ENCODE assay signal across 18 mouse cellular contexts in genomic region chr16:95667395-95668150, GRCm38 (mm10). TPM values are rescaled to one million over a fixed set of nuclear protein-coding genes. Genes with fewer than 3 reads are reported as not detected.
DNase-seq lines count a peak whose midpoint lies in the region; ATAC-seq and TF ChIP-seq lines count a peak whose summit lies in the region.
"Had no signal": no experiment of that assay in that cellular context is flagged by ENCODE, and none has a peak within 500 bp of the region (broad histone marks: within the 10 kb centered on the region; RNA-seq: fewer than 3 reads in every experiment).

No protein-coding gene starts in this region.

- DNase-seq in embryonic facial prominence, embryonic 10.5 days (ENCODE audit: low spot score): no peak
- DNase-seq in kidney, postnatal 0 days (ENCODE audit: low spot score): no peak
- DNase-seq in kidney, postnatal 10 days: no peak
- DNase-seq in thymus, postnatal 0 days (ENCODE audit: low spot score): no peak
- no peak for DNase-seq in heart, postnatal 36 days
- DNase-seq: adrenal gland, postnatal 14 days; cerebellum, adult 18-20 months; gastrocnemius, adult 2 months; heart, adult 11 months; layer of hippocampus, postnatal 36 days; left cerebral cortex, postnatal 4 days; lung, postnatal 14 days; thymus, postnatal 36 days had no signal

- H3K9me3 ChIP-seq in embryonic facial prominence, embryonic 12.5 days: no peaks in the 10 kb centered on the region
- no peaks in the 10 kb centered on the region for H3K9me3 ChIP-seq in embryonic facial prominence, embryonic 10.5 days
- no peaks in the 10 kb centered on the region for H3K9me3 ChIP-seq in kidney, postnatal 0 days (replicated peaks; ENCODE audit: low read length)
- H3K9me3 ChIP-seq in embryonic facial prominence, embryonic 15.5 days (replicated peaks): no peaks in the 10 kb centered on the region

- H3K27ac ChIP-seq in embryonic facial prominence, embryonic 12.5 days: peak overlapping the region; percentile 41; the same call in 1 of the 2 replicates
- H3K27ac ChIP-seq in embryonic facial prominence, embryonic 10.5 days (replicated peaks): no peak overlapping the region
- no peak overlapping the region for H3K27ac ChIP-seq in kidney, postnatal 0 days
- H3K27ac ChIP-seq in embryonic facial prominence, embryonic 15.5 days (replicated peaks): peak overlapping the region; percentile 44; the same call in 1 of the 2 replicates
- H3K27ac ChIP-seq in small intestine, adult 2 months (ENCODE audit: insufficient read depth, low read depth, low read length): peak overlapping the region; percentile 60
- H3K27ac ChIP-seq: gastrocnemius, adult 2 months; hindbrain, postnatal 0 days; liver, embryonic 14.5 days had no signal

- WGBS in embryonic facial prominence, embryonic 12.5 days: 50% methylated on average over 11 of the region's 11 CpGs
- 56% methylated on average over 11 of the region's 11 CpGs for WGBS in embryonic facial prominence, embryonic 10.5 days
- 58% methylated on average over 11 of the region's 11 CpGs for WGBS in kidney, postnatal 0 days
- WGBS in embryonic facial prominence, embryonic 15.5 days: 45% methylated on average over 11 of the region's 11 CpGs
- 40% methylated on average over 11 of the region's 11 CpGs for WGBS in small intestine, adult 2 months

- peaks cover 25% of the 10 kb centered on the region for H3K4me1 ChIP-seq in embryonic facial prominence, embryonic 12.5 days
- peaks cover 37% of the 10 kb centered on the region for H3K4me1 ChIP-seq in embryonic facial prominence, embryonic 10.5 days
- H3K4me1 ChIP-seq in kidney, postnatal 0 days (replicated peaks; ENCODE audit: insufficient read depth, low read length): peaks cover 8% of the 10 kb centered on the region; the same call in 1 of the 2 replicates
- H3K4me1 ChIP-seq in embryonic facial prominence, embryonic 15.5 days: peaks cover 14% of the 10 kb centered on the region; the same call in 1 of the 2 replicates
- H3K4me1 ChIP-seq in small intestine, adult 2 months (ENCODE audit: control insufficient read depth, insufficient read depth, insufficient read length, low read length): peaks cover 21% of the 10 kb centered on the region

- no peak for TF ChIP-seq CTCF in kidney, postnatal 0 days (IDR thresholded peaks at IDR 0.05; ENCODE audit: low read depth)
- no peak for TF ChIP-seq CTCF in small intestine, adult 2 months (IDR thresholded peaks at IDR 0.05; ENCODE audit: extremely low read depth, insufficient read length, insufficient replicate concordance, low read depth, low read length)

- no peak overlapping the region for H3K9ac ChIP-seq in embryonic facial prominence, embryonic 12.5 days
- no peak overlapping the region for H3K9ac ChIP-seq in kidney, postnatal 0 days (ENCODE audit: low read depth, low read length)
- H3K9ac ChIP-seq in embryonic facial prominence, embryonic 15.5 days: no peak overlapping the region
- H3K9ac ChIP-seq: liver, embryonic 14.5 days had no signal

- ATAC-seq in embryonic facial prominence, embryonic 12.5 days (ENCODE audit: insufficient number of reproducible peaks, insufficient read depth, low FRiP score, low TSS enrichment): no peak
- ATAC-seq in kidney, postnatal 0 days (replicated peaks; ENCODE audit: low FRiP score, low read depth): peak; percentile 42; the same call in 1 of the 2 replicates
- ATAC-seq in embryonic facial prominence, embryonic 15.5 days (ENCODE audit: insufficient number of reproducible peaks, low FRiP score, low TSS enrichment, low read depth): no peak
- ATAC-seq: hindbrain, postnatal 0 days had no signal

- no peak overlapping the region for H3K4me2 ChIP-seq in embryonic facial prominence, embryonic 12.5 days (replicated peaks)
- H3K4me2 ChIP-seq in kidney, postnatal 0 days (ENCODE audit: low read length): no peak overlapping the region
- H3K4me2 ChIP-seq in embryonic facial prominence, embryonic 15.5 days (replicated peaks): no peak overlapping the region

- intact Hi-C loops in heart, postnatal 36 days (cut with DNase I): no loop called here

- no peak overlapping the region for H3K4me3 ChIP-seq in embryonic facial prominence, embryonic 12.5 days
- H3K4me3 ChIP-seq in embryonic facial prominence, embryonic 10.5 days: no peak overlapping the region
- H3K4me3 ChIP-seq in kidney, postnatal 0 days (replicated peaks; ENCODE audit: low read depth, low read length): no peak overlapping the region
- H3K4me3 ChIP-seq in embryonic facial prominence, embryonic 15.5 days (replicated peaks): no peak overlapping the region
- H3K4me3 ChIP-seq in small intestine, adult 2 months (ENCODE audit: low read depth, low read length): no peak overlapping the region
- H3K4me3 ChIP-seq: gastrocnemius, adult 2 months had no signal

- H3K36me3 ChIP-seq in embryonic facial prominence, embryonic 12.5 days: no peaks in the 10 kb centered on the region
- no peaks in the 10 kb centered on the region for H3K36me3 ChIP-seq in embryonic facial prominence, embryonic 10.5 days (replicated peaks)
- no peaks in the 10 kb centered on the region for H3K36me3 ChIP-seq in kidney, postnatal 0 days (ENCODE audit: insufficient read depth, low read length)
- no peaks in the 10 kb centered on the region for H3K36me3 ChIP-seq in embryonic facial prominence, embryonic 15.5 days
- H3K36me3 ChIP-seq in small intestine, adult 2 months (ENCODE audit: control insufficient read depth, insufficient read depth, low read length): no peaks in the 10 kb centered on the region

- H3K27me3 ChIP-seq in embryonic facial prominence, embryonic 12.5 days: no peaks in the 10 kb centered on the region
- peaks cover 7% of the 10 kb centered on the region; the same call in 1 of the 2 replicates for H3K27me3 ChIP-seq in embryonic facial prominence, embryonic 10.5 days (replicated peaks; ENCODE audit: low read depth, poor library complexity, severe bottlenecking)
- no peaks in the 10 kb centered on the region for H3K27me3 ChIP-seq in kidney, postnatal 0 days (ENCODE audit: insufficient read depth, low read length)
- H3K27me3 ChIP-seq in embryonic facial prominence, embryonic 15.5 days: no peaks in the 10 kb centered on the region
- no peaks in the 10 kb centered on the region for H3K27me3 ChIP-seq in small intestine, adult 2 months (ENCODE audit: control insufficient read depth, insufficient read depth, low read length)

- TF ChIP-seq POLR2A in small intestine, adult 2 months (IDR thresholded peaks at IDR 0.05; ENCODE audit: low read depth, low read length): no peak

RNA-seq across cellular contexts. Expression of gene Ets2, which starts 34.3 kb away (rescaled TPM):
- polyA plus RNA-seq in embryonic facial prominence, embryonic 12.5 days (2016; fragmentation: Nextera tagmentation; extraction: Ambion mirVana): 67.6 and 72.3 TPM in 2 replicates
- 32.6 and 33.2 TPM in 2 replicates for polyA plus RNA-seq in embryonic facial prominence, embryonic 10.5 days (2016; fragmentation: Nextera tagmentation; extraction: Ambion mirVana)
- polyA plus RNA-seq in kidney, postnatal 0 days (2015; fragmentation: Nextera tagmentation; extraction: Ambion mirVana): 50.8 and 51.7 TPM in 2 replicates
- 84.3 and 92.0 TPM in 2 replicates for polyA plus RNA-seq in embryonic facial prominence, embryonic 15.5 days (2015; fragmentation: Nextera tagmentation; extraction: Ambion mirVana)
- polyA plus RNA-seq in small intestine, adult 2 months (2012; rRNA removed): 69.5 and 115 TPM in 2 replicates
- 255 and 277 TPM in 2 replicates for polyA plus RNA-seq in thymus, postnatal 0 days (2015; fragmentation: Nextera tagmentation; extraction: Ambion mirVana)
- total RNA-seq in heart, postnatal 36 days (2021): 100 to 1,000 TPM in 1 of 2 experiments, 10 to 100 TPM in 1; 78.2 to 109 TPM

Comparison
In these comparisons a context has a peak if more than half of its experiments do, and no peak if none do; other contexts are left out.
1. H3K27ac ChIP-seq: peak in embryonic facial prominence, embryonic 12.5 days (single experiment), embryonic facial prominence, embryonic 15.5 days (single experiment) and small intestine, adult 2 months (single experiment); none in embryonic facial prominence, embryonic 10.5 days (single experiment) and kidney, postnatal 0 days (single experiment).